Mouse (Mus musculus): Measurements from ENCODE around the gene Col4a1.

Gene Col4a1

GRCm38 (mm10) chr8:11181420-11182147 is 131.0 kb downstream of the Col4a1 start:
- peak; percentile 6 to 18 for DNase-seq (ENCODE audit: low spot score in 2 of 2)

DNA sequence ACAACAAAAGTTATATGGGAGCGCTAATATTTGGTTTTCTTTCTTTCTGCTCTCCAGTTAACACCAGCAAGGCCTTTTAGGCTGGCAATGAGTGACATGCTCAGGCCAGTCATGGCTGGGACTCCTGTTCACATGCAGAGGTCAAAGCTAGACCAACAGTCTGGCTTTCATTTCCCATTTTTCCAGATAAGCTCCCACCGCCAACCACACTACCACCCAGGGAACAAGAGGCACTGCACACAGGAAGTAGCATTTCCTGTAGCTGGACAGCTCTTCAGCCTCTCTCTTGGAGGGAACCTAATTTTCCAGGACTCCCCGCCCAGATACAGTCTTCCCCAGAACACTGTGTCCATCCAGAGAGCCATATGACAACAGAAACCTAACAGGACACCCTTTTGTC is 132.8 kb downstream of the Col4a1 start:
- no peak for DNase-seq (ENCODE audit: low spot score in 2 of 2)

- DNase-seq (ENCODE audit: low spot score in 2 of 2) = no peak
Observed at GRCm38 (mm10) chr8:11176393-11176792, 136.2 kb downstream of the Col4a1 start.

GRCm38 (mm10) chr8:11173284-11174191 is 139.1 kb downstream of the Col4a1 start:
- DNase-seq (ENCODE audit: low spot score in 2 of 2) = peak; percentile 30 to 35

- no peak for DNase-seq (ENCODE audit: low spot score in 2 of 2)
Observed at GRCm38 (mm10) chr8:11171526-11171925, 141.1 kb downstream of the Col4a1 start.

- no peak for DNase-seq (ENCODE audit: low spot score in 2 of 2)
Observed at GRCm38 (mm10) chr8:11169383-11169782, 143.2 kb downstream of the Col4a1 start.

DNA sequence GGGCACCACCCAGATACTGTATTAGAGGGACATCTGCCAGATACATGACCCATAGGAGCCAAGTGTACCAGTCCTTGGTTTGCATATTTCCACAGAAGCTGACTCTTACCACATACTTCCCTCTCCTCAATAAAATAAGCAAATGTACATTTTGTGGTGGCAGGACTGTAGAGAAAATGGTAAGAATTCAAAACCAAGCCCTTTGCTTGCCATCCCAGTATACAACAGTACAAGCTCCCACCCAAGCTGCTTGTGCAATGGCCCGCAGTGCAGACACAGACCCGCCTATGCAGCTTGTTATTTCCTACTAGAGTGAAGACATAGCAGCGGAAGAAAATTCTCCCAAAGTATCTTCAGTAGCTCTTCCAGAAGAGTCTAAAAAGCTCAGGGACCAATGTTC is 143.8 kb downstream of the Col4a1 start:
- DNase-seq (ENCODE audit: low spot score in 2 of 2) = no peak

- DNase-seq (ENCODE audit: low spot score in 2 of 2) = no peak
Observed at GRCm38 (mm10) chr8:11167955-11168354, 144.7 kb downstream of the Col4a1 start.

- DNase-seq (ENCODE audit: low spot score in 2 of 2) = no peak
Observed at GRCm38 (mm10) chr8:11165592-11165991, 147.0 kb downstream of the Col4a1 start.

- no peak for DNase-seq (ENCODE audit: low spot score in 2 of 2)
Observed at GRCm38 (mm10) chr8:11156319-11156692, 156.3 kb downstream of the Col4a1 start.

DNA sequence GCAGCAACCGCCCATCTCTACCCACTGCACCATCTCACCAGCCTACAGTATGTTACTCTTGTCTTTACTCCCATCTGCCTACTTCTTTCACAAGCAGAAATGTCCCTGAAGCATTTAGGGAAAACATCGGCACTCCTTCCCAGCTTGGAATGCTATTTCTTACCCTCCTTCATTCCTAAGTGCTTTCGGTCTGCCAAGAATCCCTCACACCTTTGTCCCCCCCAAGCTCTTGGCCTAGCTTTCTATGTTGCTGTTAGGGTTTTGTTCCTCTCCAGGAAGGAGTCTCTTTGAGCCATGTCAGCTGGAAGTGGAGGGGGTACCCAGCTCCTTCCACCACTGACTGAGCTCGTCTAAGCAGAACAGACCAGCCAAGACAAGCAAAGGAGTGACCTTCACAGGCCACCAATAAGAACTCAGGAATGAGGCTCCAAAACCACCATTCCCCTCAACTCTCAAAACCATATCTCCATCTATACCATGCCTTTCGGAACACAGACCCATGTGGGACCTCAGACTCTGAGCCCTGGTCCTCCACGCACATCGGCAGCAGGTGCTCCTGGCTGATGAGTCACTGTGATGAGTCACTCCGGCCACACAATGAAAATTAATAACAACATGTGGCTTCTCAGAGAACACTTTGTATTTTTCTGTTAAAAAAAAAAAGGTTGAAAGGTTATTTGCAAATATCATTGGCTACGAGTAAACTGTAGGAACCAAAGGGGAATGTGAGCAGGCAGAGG is 156.9 kb downstream of the Col4a1 start:
- DNase-seq (ENCODE audit: low spot score in 2 of 2) = no peak

- no peak for DNase-seq (ENCODE audit: low spot score in 2 of 2)
Observed at GRCm38 (mm10) chr8:11150268-11150667, 162.4 kb downstream of the Col4a1 start.

DNA sequence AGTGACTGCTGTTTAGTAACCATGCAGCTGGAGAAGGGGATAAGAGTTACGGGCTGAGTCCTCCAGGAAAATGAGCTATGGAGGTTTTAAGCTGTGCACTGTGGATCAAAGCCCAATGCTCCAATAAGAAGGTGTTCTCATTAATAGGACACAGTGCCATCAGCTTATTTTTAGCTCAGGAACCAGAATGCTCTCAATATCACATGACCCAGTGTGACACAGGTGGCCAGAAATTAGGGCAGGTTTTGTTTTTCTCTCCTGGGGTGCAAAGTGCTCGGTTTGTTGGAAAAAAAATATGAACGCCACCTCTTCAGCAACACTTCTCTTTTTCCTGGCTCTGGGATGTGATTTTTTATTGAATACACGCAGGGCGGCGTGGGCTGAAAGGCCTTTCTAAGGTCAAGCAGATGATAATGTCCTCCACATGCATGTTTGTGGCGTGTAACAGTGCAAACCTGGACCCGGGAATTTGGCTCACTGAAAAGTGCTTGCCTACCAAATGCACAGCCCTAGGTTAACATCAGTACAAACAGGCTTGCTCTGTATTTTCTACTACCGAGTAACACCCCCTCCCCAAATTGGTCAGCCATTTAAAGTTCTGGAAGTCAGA is 163.3 kb downstream of the Col4a1 start:
- no peak for DNase-seq (ENCODE audit: low spot score in 2 of 2)

DNA sequence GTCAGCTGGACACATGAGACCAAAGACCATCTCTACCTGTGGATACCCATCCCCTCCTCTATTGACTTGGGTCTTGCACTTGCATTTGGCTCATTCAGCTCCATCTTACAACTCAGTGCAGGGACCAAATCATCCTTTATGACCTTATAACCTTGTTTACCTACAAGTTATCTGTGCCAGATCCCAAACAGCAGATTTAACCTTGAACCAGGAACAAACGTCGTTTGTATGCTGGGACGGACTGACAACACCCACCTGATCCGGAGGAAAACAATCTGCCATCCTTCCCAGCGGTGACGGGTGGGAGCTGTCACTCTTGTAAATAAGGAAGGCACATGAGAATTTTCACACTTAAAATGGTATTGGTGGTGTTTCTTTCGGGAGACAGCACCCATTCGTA is 163.8 kb downstream of the Col4a1 start:
- no peak for DNase-seq (ENCODE audit: low spot score in 2 of 2)
